Mouse (Mus musculus) small intestine, adult 2 months (tissue): ENCODE measurements around the gene U2surp.

Experiments used
- CTCF ChIP-seq: fragments of 200-500 bp; IDR thresholded peaks from 2 replicates; pipeline ENCODE4 v1.5.1; 2012; ENCODE audit warnings: low read depth, mild to moderate bottlenecking, control low read depth, inconsistent platforms, low read length, moderate library complexity, mixed read lengths; ENCODE audit not compliant: insufficient replicate concordance, insufficient read length; ENCODE audit errors: extremely low read depth
- POLR2A ChIP-seq: fragments of 200-500 bp; IDR thresholded peaks from 2 replicates; pipeline ENCODE4 v1.6.1; 2012; ENCODE audit warnings: low read depth, mild to moderate bottlenecking, control low read depth, inconsistent platforms, low read length, moderate library complexity

DNA sequence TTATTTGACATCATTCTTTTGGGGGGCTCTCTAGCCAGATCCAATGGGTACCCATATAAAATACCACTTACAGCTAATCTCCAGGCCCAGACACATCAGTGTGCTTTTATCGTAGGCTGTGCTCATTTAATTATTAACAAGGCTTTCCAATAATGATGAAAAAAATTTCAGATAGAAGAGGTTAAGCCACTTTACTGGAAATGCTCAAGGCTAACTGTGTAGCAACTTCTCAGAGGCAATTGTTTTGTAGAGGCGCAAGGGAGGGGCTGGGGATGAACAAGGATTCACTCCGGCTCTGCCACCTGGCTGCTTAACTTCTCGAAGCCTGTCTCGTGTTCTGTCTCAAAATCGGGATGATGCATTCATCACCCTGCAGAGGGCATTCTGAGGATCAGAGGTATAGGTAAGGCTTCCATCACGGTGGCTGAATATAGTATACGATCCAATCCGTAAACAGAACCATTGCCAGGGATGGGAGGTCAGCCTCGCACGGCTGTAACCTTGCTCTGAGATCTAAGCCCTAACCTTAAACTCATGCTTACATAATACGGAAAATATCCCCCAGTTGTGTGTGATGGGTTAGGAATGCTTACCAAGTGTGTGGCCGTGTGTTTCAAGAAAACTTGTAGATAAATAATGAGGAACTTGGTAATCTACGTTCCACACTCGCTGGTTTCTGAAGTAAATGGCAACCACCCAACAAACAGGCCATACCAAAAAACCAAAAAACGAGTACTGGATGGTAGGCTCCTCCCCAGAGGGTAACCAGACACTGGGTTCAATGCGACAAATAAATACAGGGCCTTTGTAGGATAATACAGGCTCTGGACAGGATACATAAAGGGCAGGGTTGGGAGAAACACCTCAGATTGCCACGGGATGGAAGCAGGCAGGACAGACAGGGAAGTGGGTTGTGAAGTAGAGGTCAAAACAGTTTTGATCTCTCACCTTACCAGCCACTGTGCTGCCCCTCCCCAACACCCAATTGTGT lies 42.7 kb upstream of the U2surp start:
- TF ChIP-seq POLR2A: no peak
- no peak for TF ChIP-seq CTCF
